ENCODE assay signal across 33 mouse cellular contexts in the genomic region with DNA sequence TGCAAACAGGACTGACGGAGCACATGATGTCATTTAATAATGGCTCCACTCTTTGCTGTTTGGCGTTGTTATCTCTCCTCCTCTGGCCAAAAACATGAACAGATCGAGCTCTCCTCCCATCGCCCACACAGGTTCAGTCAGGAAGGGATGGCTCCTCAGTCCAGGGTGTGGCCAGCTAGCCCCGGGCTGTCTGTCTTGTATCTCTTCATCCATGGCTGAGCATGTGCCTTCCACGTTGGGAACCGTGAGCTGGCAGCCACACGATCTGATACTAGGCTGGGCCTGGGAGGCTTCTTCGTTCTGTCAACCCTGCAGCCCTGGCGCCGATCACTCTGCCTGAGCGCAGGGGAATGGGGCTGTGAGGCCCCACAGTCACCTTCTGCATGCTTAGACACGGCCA. TPM values are rescaled to one million over a fixed set of nuclear protein-coding genes. Genes with fewer than 3 reads are reported as not detected.
DNase-seq lines count a peak whose midpoint lies in the region; ATAC-seq and TF ChIP-seq lines count a peak whose summit lies in the region.
"Had no signal": no experiment of that assay in that cellular context is flagged by ENCODE, and none has a peak within 500 bp of the region (broad histone marks: within the 10 kb centered on the region; RNA-seq: fewer than 3 reads in every experiment).

No protein-coding gene starts in this region.

- TF ChIP-seq EP300 in MEL (IDR thresholded peaks at IDR 0.05; ENCODE audit: low read depth in 1 of 2, low read length in 2 of 2), result peak; percentile 45 to 70

- H3K4me3 ChIP-seq in heart, embryonic 14.5 days (ENCODE audit: control insufficient read depth in 1 of 2, insufficient read depth in 1 of 2, low read depth in 1 of 2, low read length in 2 of 2), result no peak overlapping the region
- H3K4me3 ChIP-seq in kidney, embryonic 15.5 days (replicated peaks), result no peak overlapping the region
- peak overlapping the region; percentile 49 to 53 for H3K4me3 ChIP-seq in MEL (ENCODE audit: control insufficient read depth in 1 of 2, insufficient read depth in 1 of 2, low read depth in 2 of 2, low read length in 2 of 2)
- H3K4me3 ChIP-seq: forebrain, embryonic 13.5 days; heart, embryonic 15.5 days; intestine, embryonic 15.5 days; midbrain, embryonic 10.5 days; midbrain, embryonic 15.5 days; neural tube, embryonic 15.5 days had no signal

- peak; percentile 68 to 74; a peak in 3 of 4 replicates for TF ChIP-seq POLR2A in MEL (IDR thresholded peaks at IDR 0.05; ENCODE audit: control insufficient read depth in 1 of 2, insufficient read depth in 1 of 2, low read depth in 1 of 2, low read length in 2 of 2, poor library complexity in 1 of 2)

- intact Hi-C loops in heart, postnatal 25 days (cut with DNase I), result no loop called here

- TF ChIP-seq RAD21 in MEL (IDR thresholded peaks at IDR 0.05; ENCODE audit: low read depth, low read length), result no peak

- H3K36me3 ChIP-seq in heart, embryonic 14.5 days (ENCODE audit: control insufficient read depth, insufficient read depth, low read length), result no peaks in the 10 kb centered on the region
- H3K36me3 ChIP-seq in kidney, embryonic 15.5 days, result no peaks in the 10 kb centered on the region
- H3K36me3 ChIP-seq in MEL (ENCODE audit: control insufficient read depth in 1 of 2, insufficient read depth in 2 of 2, low read length in 2 of 2), result peaks cover 0 to 37% of the 10 kb centered on the region in 2 experiments; a peak in 2 of 4 replicates
- H3K36me3 ChIP-seq: G1E; heart, embryonic 15.5 days; intestine, embryonic 15.5 days; midbrain, embryonic 10.5 days; midbrain, embryonic 15.5 days; neural tube, embryonic 15.5 days had no signal

- peaks cover 18 to 23% of the 10 kb centered on the region in 2 experiments for H3K4me1 ChIP-seq in heart, embryonic 14.5 days (ENCODE audit: control insufficient read depth in 2 of 2, insufficient read depth in 2 of 2, low read length in 2 of 2)
- peaks cover 26% of the 10 kb centered on the region for H3K4me1 ChIP-seq in kidney, embryonic 15.5 days
- H3K4me1 ChIP-seq in MEL (ENCODE audit: control insufficient read depth in 1 of 2, insufficient read depth in 2 of 2, low read length in 2 of 2), result peaks cover 9 to 63% of the 10 kb centered on the region in 2 experiments; a peak in 3 of 4 replicates
- H3K4me1 ChIP-seq: midbrain, embryonic 10.5 days; midbrain, embryonic 15.5 days had no signal

- no peak for ATAC-seq in heart, embryonic 14.5 days (ENCODE audit: insufficient number of reproducible peaks, insufficient read depth, low FRiP score, low read depth)
- ATAC-seq in kidney, embryonic 15.5 days (replicated peaks; ENCODE audit: low FRiP score), result 0 out of 2 replicates have a peak, but pooled peaks have one; percentile 16
- ATAC-seq: forebrain, embryonic 13.5 days; hindbrain, embryonic 16.5 days; intestine, embryonic 15.5 days; midbrain, embryonic 15.5 days had no signal

- H3K9me3 ChIP-seq in heart, embryonic 14.5 days (ENCODE audit: control insufficient read depth, low read length), result no peaks in the 10 kb centered on the region
- H3K9me3 ChIP-seq in kidney, embryonic 15.5 days (replicated peaks), result no peaks in the 10 kb centered on the region
- no peaks in the 10 kb centered on the region for H3K9me3 ChIP-seq in MEL (replicated peaks; ENCODE audit: insufficient read depth, low read length)
- H3K9me3 ChIP-seq: forebrain, embryonic 13.5 days; heart, embryonic 15.5 days; intestine, embryonic 15.5 days; midbrain, embryonic 10.5 days; midbrain, embryonic 15.5 days; neural tube, embryonic 15.5 days had no signal

- H3K79me2 ChIP-seq in MEL (ENCODE audit: control insufficient read depth, insufficient read depth, low read length, poor library complexity), result peaks cover 8% of the 10 kb centered on the region

- WGBS in heart, embryonic 14.5 days, result 34% methylated on average over 13 of the region's 13 CpGs
- 56% methylated on average over 13 of the region's 13 CpGs for WGBS in kidney, embryonic 15.5 days

- TF ChIP-seq CTCF in MEL (IDR thresholded peaks at IDR 0.05 in 2 of 3, conservative IDR thresholded peaks at IDR 0.05 in 1 of 3; ENCODE audit: control insufficient read depth in 1 of 3, insufficient read depth in 1 of 3, low read depth in 2 of 3, low read length in 3 of 3, poor library complexity in 1 of 3, severe bottlenecking in 1 of 3), result no peak

- peak overlapping the region; percentile 5; the same call in 1 of the 2 replicates for H3K9ac ChIP-seq in heart, embryonic 14.5 days (ENCODE audit: low read length)
- H3K9ac ChIP-seq in kidney, embryonic 15.5 days, result no peak overlapping the region
- H3K9ac ChIP-seq in MEL (ENCODE audit: control insufficient read depth, low read depth, low read length, poor library complexity, severe bottlenecking), result peak overlapping the region; percentile 84
- H3K9ac ChIP-seq: forebrain, embryonic 13.5 days; heart, embryonic 15.5 days; intestine, embryonic 15.5 days; liver, embryonic 14.5 days; midbrain, embryonic 15.5 days; neural tube, embryonic 15.5 days had no signal

- no peak overlapping the region for H3K27ac ChIP-seq in heart, embryonic 14.5 days (replicated peaks in 1 of 2; ENCODE audit: control insufficient read depth in 1 of 2, insufficient read depth in 1 of 2, low read depth in 2 of 2, low read length in 2 of 2)
- H3K27ac ChIP-seq in kidney, embryonic 15.5 days, result no peak overlapping the region
- H3K27ac ChIP-seq in MEL (ENCODE audit: control insufficient read depth, low read depth, low read length), result peak overlapping the region; percentile 98
- H3K27ac ChIP-seq: forebrain, embryonic 13.5 days; heart, embryonic 15.5 days; intestine, embryonic 15.5 days; liver, embryonic 14.5 days; macrophage; midbrain, embryonic 10.5 days; midbrain, embryonic 15.5 days; neural tube, embryonic 15.5 days had no signal

- DNase-seq in adrenal gland, postnatal 10 days, result peak; percentile 7
- DNase-seq in adrenal gland, adult 18-20 months (ENCODE audit: low spot score in 2 of 2), result no peak
- DNase-seq in heart, postnatal 25 days (ENCODE audit: low spot score), result no peak
- DNase-seq in kidney, postnatal 36 days, result no peak
- DNase-seq in MEL (ENCODE audit: low read depth, low spot score), result peak; percentile 88
- DNase-seq in cerebellum, postnatal 14 days, result no peak
- DNase-seq: adrenal gland, postnatal 25 days; cerebellum, adult 18-20 months; cerebellum, postnatal 10 days; gastrocnemius, postnatal 14 days; heart, postnatal 4 days; kidney, adult 8-10 months; layer of hippocampus, adult 9-11 months; liver; lung, adult 2 months; lung, postnatal 10 days; right cerebral cortex, adult 18-20 months; spleen, adult 18-20 months; thymus, postnatal 14 days had no signal

- no peak overlapping the region for H3K4me2 ChIP-seq in heart, embryonic 14.5 days (ENCODE audit: low read length)
- H3K4me2 ChIP-seq in kidney, embryonic 15.5 days, result no peak overlapping the region
- H3K4me2 ChIP-seq: forebrain, embryonic 13.5 days; heart, embryonic 15.5 days; intestine, embryonic 15.5 days; midbrain, embryonic 15.5 days; neural tube, embryonic 15.5 days had no signal

- no peaks in the 10 kb centered on the region for H3K27me3 ChIP-seq in heart, embryonic 14.5 days (ENCODE audit: control insufficient read depth, insufficient read depth, low read length)
- H3K27me3 ChIP-seq in kidney, embryonic 15.5 days, result 0 out of 2 replicates have a peak, but pooled peaks cover 5% of the 10 kb centered on the region
- H3K27me3 ChIP-seq in MEL (ENCODE audit: control insufficient read depth in 1 of 2, insufficient read depth in 2 of 2, low read length in 2 of 2), result no peaks in the 10 kb centered on the region
- H3K27me3 ChIP-seq: forebrain, embryonic 13.5 days; midbrain, embryonic 15.5 days had no signal

TF ChIP-seq in MEL, 35 proteins besides CTCF, POLR2A, EP300 and RAD21 (continues in another document):
- TF ChIP-seq JUND (IDR thresholded peaks at IDR 0.05; ENCODE audit: low read depth, low read length) (no peak), MAFK (IDR thresholded peaks at IDR 0.05; ENCODE audit: borderline replicate concordance, low read depth, low read length) (peak; percentile 52; the same call in 1 of the 2 replicates), MEF2A (IDR thresholded peaks at IDR 0.05; ENCODE audit: extremely low read depth, insufficient replicate concordance, low read depth, low read length, poor library complexity, severe bottlenecking) (no peak), NELFE (IDR thresholded peaks at IDR 0.05; ENCODE audit: low read depth, low read length) (peak; percentile 60), ZMIZ1 (IDR thresholded peaks at IDR 0.05; ENCODE audit: low read depth, low read length) (peak; percentile 37; the same call in 1 of the 2 replicates), BHLHE40 (IDR thresholded peaks at IDR 0.05; ENCODE audit: borderline replicate concordance, low read depth, low read length) (peak; percentile 94)

RNA-seq across cellular contexts. Expression of a gene that starts 31.1 kb away (rescaled TPM):
- under 1 TPM; 0.24 to 0.42 TPM for total RNA-seq in adrenal gland, postnatal 10 days (2021)
- under 1 TPM; 0.26 to 0.27 TPM for total RNA-seq in adrenal gland, adult 18-20 months (2021)
- polyA plus RNA-seq in heart, embryonic 14.5 days (2014; fragmentation: Nextera tagmentation; extraction: Ambion mirVana), result 0.16 and 0.32 TPM in 2 replicates
- total RNA-seq in heart, postnatal 25 days (2021), result under 1 TPM in 1 of 2 experiments, not detected in 1; 0.16 TPM
- 6.7 and 6.9 TPM in 2 replicates for polyA plus RNA-seq in kidney, embryonic 15.5 days (2015; fragmentation: Nextera tagmentation; extraction: Ambion mirVana)
- total RNA-seq in MEL (2012; rRNA removed), result 0.12 and 0.13 TPM in 2 replicates
- polyA plus RNA-seq in MEL (2012; ENCODE audit: insufficient read depth in 1 of 2, insufficient read length in 2 of 2, low read depth in 1 of 2, low replicate concordance in 2 of 2, missing spikeins in 1 of 2), result under 1 TPM in 1 of 2 experiments, not detected in 1; 0.07 TPM
- total RNA-seq: G1E; granulocyte monocyte progenitor cell, adult 5-6 weeks had no signal
- polyA plus RNA-seq: G1E; limb, embryonic 11.5 days; macrophage had no signal

RNA-seq across cellular contexts. Expression of a gene that starts 42.8 kb away (rescaled TPM):
- 1 to 10 TPM; 4.1 to 6.1 TPM for total RNA-seq in adrenal gland, postnatal 10 days (2021)
- total RNA-seq in adrenal gland, adult 18-20 months (2021), result 1 to 10 TPM; 2.8 to 4.1 TPM
- 5.9 and 6.4 TPM in 2 replicates for polyA plus RNA-seq in heart, embryonic 14.5 days (2014; fragmentation: Nextera tagmentation; extraction: Ambion mirVana)
- 1 to 10 TPM; 2.0 to 2.2 TPM for total RNA-seq in heart, postnatal 25 days (2021)
- 40.8 and 42.3 TPM in 2 replicates for polyA plus RNA-seq in kidney, embryonic 15.5 days (2015; fragmentation: Nextera tagmentation; extraction: Ambion mirVana)
- total RNA-seq in MEL (2012; rRNA removed), result 15.4 and 19.2 TPM in 2 replicates
- 10 to 100 TPM in 1 of 2 experiments, not detected in 1; 13.6 TPM for polyA plus RNA-seq in MEL (2012; ENCODE audit: insufficient read depth in 1 of 2, insufficient read length in 2 of 2, low read depth in 1 of 2, low replicate concordance in 2 of 2, missing spikeins in 1 of 2)
- total RNA-seq: G1E; granulocyte monocyte progenitor cell, adult 5-6 weeks had no signal
- polyA plus RNA-seq: macrophage had no signal

RNA-seq across cellular contexts. Expression of a gene that starts 50.6 kb away (rescaled TPM):
- total RNA-seq in adrenal gland, postnatal 10 days (2021), result 10 to 100 TPM; 30.4 to 32.2 TPM
- total RNA-seq in adrenal gland, adult 18-20 months (2021), result 10 to 100 TPM; 28.4 to 30.6 TPM
- 37.4 and 41.1 TPM in 2 replicates for polyA plus RNA-seq in heart, embryonic 14.5 days (2014; fragmentation: Nextera tagmentation; extraction: Ambion mirVana)
- 10 to 100 TPM; 13.2 to 14.2 TPM for total RNA-seq in heart, postnatal 25 days (2021)
- polyA plus RNA-seq in kidney, embryonic 15.5 days (2015; fragmentation: Nextera tagmentation; extraction: Ambion mirVana), result 65.5 and 67.1 TPM in 2 replicates
- 46.1 and 49.8 TPM in 2 replicates for total RNA-seq in MEL (2012; rRNA removed)
- 10 to 100 TPM in 1 of 2 experiments, not detected in 1; 62.6 TPM for polyA plus RNA-seq in MEL (2012; ENCODE audit: insufficient read depth in 1 of 2, insufficient read length in 2 of 2, low read depth in 1 of 2, low replicate concordance in 2 of 2, missing spikeins in 1 of 2)

Comparison
In these comparisons a context has a peak if more than half of its experiments do, and no peak if none do; other contexts are left out.
1. DNase-seq: peak in adrenal gland, postnatal 10 days (single experiment) and MEL (single experiment); none in adrenal gland, adult 18-20 months (0 of 2), heart, postnatal 25 days (single experiment), kidney, postnatal 36 days (0 of 2) and cerebellum, postnatal 14 days (0 of 2).
2. H3K4me3 ChIP-seq: peak in MEL (2 of 2); none in heart, embryonic 14.5 days (0 of 2) and kidney, embryonic 15.5 days (single experiment).